Mouse (Mus musculus) heart, adult 8-10 months (tissue): Measurements from ENCODE around the gene Mapk12. TPM values are rescaled to one million over a fixed set of nuclear protein-coding genes. Genes with fewer than 3 reads are reported as not detected.

Experiments used
- DNase-seq: peaks from one replicate; pipeline ENCODE4 v3.0.0; 2022; ENCODE audit warnings: low spot score
- total RNA-seq, 4 experiments: library from RNA; stranded (reverse); gene quantifications; 2 replicates each; pipeline ENCODE4 v1.2.4; 2022

Gene Mapk12
- total RNA-seq, 4 experiments from 2014 or later = 21.1 to 31.4 (median 28.0) TPM

DNA sequence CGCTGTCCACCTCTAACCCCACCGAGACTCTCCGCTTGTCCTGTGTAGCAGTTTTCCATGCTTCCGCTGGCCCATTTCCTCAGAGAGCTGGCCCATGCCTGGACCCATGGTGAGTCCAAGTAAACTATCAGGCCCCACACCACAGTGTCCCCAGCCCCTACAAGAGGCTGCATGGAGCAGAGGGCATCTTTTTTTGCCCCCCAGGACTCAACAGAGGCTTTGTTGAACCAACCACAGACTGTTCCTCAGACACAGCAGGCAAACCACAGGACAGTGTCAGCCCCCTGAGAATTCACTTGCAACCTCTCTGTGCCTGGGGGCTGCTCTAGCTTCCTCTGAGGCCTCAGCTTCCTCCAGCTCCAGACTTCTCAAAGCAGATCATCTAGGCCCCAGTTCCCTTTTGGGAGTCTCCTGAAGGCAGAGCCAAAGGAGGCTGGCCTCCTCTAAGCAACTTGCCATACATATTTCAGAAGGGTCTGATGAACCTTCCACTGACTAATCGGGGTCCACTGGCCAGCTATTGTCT is 31.1 kb upstream of the Mapk12 start:
- no peak for DNase-seq

DNA sequence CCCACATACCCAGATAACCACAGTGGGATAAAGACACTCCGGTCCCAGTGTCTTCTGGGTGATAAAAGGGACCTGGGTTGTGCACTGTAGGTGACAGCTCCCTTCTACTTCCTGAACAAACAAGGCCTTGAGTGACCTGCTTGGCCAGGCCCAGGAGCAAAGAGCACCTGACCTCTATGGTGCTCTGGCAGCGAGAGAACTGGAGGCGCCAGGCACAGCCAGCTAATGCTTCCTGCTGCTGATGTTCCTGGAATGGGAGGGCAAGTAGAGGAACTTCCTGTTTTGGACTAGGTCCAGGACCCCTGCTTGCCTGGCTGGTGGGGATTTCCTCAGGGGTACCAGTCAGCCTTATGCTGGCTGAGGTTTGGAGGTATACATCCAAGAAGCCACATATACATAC is 29.6 kb upstream of the Mapk12 start:
- DNase-seq = no peak

DNA sequence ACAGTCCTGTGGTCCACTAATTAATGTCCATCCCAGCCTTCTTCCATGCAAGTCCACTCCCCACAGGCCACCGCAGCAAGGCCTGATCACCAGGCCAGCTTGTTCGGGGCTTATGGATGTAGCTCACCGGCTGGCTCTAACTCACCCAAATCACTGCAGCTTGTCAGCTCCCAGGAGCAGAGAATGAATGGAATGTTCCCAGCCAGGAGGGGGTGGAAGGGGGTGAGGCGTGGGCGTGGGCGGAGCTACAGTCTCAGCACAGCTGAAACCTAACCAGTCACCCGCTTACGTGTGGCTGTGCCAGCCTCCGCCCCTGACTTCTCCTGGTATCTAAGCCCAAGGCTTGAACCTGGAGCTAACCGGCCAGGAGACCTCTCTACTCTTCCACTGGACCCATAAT is 28.9 kb upstream of the Mapk12 start:
- DNase-seq = peak; percentile 82

DNA sequence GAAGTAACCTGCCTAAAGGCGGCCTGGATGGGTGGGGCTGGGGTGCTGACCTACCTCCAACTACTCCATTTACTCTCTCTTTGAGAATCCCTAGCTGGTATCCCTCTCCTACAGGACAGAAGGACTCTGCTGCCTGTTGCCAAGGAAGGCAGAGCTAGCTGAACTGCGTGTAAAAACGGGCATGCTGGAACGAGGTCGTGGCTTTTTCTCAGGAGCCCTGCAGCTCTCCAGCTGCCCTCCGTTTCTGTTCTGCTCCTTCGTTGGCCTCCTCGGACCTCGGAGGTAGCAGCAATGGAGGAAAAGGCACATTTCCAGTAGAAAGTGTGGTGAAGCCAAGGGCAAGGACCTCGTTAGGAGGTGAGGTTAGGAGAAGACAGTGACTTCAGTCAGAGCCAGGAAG is 28.4 kb upstream of the Mapk12 start:
- no peak for DNase-seq

DNA sequence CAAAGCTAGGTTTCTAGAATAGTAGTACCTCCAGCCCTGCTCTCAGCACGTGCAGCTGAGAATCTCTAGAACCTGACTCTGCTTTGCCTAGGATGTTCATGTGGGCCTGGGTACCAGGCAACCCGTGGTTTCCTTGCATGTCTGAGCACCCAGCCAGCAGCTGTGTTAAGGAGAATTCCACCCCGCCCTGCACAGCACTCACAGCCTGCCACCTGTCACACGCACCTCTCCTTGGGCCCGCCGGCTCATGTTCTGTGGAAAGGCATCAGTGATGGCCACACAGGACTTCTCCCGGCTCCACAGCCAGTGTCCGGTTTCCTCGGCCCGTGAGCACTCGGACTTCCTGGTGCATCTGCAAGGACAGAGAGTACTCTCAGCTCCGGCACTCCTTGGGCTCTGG is 25.0 kb upstream of the Mapk12 start:
- DNase-seq = no peak

DNA sequence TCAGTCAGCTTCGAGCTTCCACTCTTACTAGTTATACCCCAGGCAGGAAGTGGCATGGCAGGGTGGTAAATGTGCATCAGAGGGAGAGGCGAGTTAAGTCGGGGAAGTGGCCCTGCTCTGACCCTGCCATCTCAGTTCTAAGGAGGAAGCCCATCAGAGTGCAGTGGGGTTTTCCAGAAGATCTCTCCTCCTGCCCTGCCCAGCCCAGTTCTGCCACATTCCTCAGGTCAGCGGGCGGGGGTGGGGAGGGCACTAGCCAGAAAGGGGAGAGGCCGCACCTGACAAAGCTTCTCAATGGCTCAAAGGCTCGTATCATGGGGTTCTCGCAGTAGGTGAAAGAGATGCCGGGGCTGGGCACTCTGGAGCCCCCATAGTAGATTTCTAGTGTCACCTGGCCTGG is 20.9 kb upstream of the Mapk12 start:
- DNase-seq = no peak

DNA sequence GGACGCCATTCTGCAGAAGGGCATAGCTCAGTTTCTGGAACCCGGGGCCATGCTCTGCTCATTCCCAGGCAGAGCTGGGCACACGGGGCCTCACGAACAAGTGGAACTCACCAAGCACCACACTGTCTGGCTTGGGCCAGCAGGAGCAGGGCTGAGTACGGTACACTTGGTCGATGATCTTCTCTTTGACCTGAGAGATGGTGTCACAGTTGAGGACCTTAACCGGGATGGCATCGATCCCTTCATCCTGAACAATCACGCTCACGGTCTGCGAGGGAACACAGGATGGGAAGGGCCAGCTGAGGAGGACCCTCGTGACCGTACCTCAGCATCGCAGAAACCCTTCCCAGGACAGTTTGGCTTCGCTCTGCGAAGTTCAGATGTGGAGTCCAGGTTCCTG is 18.0 kb upstream of the Mapk12 start:
- no peak for DNase-seq

DNA sequence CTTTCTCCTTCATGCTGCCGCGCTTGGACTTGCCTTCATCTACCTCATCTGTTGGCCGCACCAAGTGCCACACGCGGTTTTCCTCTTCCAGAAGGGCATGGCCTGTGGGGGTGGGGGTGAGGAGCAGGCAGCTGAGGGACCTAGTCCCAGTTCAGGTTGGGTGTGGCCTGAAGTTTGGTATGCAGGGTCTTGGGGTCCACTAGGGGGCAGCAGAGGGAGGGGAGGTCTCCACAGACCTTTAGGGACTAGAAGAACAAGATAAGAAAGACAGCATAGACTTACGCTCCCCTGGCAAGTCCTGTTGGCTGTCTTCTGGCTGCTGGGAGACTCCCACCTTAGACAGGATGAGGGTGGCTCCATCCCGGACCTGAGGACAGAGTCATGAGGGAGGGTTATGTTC is 17.5 kb upstream of the Mapk12 start:
- DNase-seq = peak; percentile 67

DNA sequence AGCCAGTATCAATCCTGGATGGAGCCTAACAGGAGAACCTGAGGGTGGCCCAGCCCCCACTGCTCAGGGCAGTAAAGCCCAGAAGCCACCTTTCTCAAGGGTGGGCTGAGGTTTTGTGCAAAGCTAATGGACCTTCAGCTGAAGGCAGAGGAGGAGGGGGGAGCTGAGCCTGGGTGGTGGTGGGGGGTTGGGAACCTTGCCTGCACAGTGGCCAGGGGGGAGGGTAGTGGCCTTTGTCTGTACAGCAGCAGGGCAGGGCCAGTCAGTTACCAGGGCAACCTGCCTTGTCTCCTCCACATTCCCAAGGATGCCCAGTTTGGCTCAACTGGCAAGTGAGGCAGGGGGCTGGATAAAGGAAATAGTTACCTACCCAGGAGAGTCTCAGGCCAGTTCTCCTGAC is 11.8 kb upstream of the Mapk12 start:
- no peak for DNase-seq

DNA sequence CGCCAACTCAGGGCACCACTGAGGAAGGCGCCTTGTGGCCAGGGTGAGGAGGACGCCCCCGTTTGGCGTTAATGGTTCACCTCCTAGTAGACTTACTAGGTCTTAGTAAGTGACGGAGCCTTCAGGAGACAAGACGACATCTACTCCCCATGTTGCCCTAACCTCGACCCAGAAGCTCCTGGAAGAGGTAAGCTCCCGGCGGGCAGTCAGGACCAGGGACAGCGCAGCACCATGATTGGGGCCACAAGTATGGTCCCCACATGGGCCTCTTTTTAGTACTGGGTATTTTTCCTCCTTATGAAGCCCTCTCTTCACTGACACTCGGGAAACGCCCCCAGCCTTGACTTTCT is 9.5 kb upstream of the Mapk12 start:
- no peak for DNase-seq

DNA sequence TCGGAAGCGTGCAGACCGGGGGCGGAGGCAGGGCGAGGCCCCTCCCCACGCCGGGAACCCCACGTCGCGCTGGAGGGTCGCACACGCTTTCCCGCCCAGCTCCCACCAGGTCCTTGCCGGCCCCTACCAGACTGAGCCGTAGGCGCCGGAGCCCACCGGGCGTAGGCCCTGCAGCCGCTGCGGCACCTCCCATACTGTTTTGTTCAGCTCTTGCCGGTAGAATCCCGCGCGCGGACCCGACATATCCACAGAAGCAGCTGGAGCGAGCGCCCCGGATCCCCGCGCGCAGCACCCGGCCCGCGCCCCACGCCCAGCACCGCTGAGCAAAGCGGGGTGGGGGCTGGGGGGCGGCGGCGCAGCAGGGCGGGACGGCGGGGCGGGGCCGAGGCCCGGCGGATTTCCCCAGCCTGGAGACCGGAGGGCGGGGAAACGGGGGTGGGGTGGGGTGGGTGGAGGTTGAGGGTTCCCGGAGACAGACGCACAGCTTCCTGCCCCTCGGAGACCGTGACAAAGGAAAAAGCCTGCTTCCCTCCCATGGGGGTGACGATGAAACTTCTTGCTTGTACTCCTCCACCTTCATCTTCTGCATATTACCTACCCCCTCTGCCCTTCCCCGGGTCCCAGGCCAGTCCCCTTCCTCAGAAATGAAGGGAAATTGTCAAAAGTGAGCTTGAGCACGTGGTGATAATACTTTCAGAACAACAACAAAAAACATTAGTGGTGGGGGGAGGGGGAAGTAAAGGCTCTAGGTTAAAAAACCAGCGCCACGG is 9.0 kb upstream of the Mapk12 start, which contains the start of gene Mapk11:
Gene Mapk11, minus strand, starts transcription at position 358 of the 770 bp plus-strand sequence.
- DNase-seq = peak; percentile 50

DNA sequence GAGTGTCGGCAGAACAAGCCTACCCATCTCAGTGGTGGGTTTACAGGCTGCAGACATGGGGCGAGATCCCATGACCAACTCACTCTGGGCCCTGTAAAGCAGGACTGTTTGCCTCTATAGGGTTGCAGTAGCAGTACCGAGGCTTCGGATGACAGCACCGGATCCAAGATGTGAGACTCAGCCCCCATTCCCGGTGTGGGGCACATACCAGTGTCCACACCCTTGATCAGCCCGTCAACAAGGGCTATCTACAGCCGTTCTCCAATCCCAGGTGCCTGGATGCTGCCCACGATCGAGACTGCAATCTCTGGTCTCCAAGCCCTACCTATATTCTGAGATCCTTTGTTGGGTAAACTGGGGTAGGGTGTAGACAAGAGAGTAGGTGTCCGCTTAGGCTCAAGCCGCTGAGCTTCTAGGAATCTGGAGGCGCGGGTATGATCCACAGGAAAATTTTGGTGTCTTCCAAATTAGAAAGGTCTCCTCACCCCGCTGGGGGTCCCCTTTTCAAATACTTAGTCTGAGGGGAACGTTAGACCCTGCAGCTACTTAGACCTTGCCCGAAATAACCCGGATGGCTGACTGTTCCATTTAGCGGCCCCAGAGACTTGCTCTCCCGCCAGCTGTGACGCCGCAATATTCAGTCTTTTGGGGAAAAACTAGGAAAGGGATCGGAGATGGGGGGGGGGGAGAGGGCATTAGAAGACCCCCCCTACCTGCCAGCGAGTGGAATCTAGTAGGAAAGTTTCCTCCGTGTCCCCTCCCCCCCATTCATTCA is 8.2 kb upstream of the Mapk12 start:
- no peak for DNase-seq

DNA sequence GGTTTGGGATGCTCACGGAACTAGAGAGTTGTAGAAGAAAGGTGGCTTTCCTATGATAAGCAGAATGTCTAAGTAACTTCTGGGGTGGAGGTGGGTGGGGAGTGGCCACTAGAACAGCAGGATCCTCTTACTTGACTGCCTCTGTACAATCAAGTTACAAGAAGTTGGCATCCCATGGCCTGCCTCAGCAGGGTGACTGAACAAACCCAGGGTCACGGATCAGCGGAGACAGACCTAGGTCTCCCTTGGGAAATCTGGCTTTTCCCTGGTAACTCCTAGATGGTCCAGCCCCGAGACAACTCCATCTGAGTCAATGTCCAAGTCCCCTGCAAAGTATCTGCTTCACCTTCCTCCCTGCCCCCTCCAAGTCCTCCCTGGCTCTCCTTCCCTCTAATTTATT is 7.4 kb upstream of the Mapk12 start:
- DNase-seq = no peak

DNA sequence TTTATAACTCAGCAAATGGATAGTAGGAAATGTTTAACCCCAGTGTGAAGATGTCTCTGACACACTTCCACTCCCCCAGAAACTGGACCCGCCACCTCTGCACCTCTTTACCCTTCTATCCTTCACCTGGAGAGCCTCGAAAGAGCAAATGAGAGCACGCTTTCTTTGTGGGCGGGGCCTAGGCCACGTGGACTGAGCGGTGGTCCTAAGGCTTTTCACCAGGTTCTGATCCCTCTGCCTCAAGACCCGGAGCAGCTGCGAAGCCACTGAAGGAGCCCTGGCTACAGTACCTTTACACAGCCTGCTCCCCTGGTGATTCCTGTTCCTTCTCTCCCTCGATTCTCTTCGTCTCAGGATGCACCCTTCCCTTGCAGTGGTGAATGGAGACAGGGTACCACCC is 7.0 kb upstream of the Mapk12 start:
- no peak for DNase-seq

DNA sequence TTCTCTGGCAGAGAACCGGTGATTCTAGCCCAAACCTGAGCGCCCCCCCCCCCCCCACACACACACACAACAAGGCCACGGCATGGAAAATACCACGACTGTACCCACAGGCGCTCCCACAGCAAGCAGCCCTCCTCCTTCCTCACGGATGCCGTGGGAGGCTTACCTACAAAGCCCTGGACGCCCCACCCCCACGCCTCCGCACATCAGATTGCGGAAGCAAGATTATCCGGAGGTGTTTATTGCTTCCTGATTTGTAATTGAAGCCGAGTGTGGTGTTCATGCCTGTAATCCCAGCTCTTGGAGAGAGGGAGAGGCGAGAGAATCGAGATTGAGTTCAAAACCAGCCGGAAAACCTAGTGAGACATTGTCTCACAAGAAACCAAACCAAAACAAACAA is 6.5 kb upstream of the Mapk12 start:
- no peak for DNase-seq

DNA sequence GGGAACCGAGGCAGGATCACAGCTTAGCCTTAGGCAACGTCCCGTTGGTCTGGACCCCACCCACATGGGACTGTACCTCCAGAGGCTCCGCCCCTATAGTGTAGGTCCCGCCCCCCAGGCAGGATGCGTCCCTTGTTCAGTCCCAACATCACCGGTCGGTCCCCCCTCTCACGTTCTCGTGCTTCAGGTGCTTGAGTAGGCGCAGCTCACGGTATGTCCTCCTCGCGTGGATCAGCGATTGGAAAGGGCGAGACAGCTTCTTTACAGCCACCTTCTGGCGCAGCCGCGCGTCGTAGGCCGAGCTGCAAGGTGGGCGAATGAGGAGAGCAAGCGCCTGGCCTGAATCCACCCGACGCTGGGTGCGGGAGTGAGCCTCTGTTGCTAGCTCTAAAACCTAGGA is 6.0 kb upstream of the Mapk12 start:
- DNase-seq = no peak

DNA sequence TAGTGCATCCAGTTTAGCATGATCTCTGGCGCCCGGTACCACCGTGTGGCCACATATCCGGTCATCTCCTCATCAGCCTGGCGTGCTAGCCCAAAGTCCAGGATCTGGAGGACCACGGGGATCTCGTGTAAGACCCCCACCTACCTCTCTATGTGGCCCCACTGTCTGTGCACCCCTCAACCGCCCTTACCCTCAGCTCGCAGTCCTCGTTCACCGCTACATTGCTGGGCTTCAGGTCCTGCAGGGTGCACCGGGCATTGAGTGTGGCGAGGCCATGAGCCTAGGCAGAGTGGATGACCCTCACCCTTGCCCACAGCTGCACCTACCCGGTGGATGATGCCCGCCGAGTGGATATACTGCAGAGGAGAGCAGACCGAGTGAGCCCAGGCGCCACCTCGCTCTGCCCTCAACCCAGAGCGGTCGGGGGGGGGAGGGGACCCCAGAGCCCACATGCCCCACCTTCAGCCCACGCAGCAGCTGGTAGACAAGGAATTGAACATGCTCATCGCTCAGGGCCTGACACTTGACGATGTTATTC is 5.4 kb upstream of the Mapk12 start:
- DNase-seq = no peak

DNA sequence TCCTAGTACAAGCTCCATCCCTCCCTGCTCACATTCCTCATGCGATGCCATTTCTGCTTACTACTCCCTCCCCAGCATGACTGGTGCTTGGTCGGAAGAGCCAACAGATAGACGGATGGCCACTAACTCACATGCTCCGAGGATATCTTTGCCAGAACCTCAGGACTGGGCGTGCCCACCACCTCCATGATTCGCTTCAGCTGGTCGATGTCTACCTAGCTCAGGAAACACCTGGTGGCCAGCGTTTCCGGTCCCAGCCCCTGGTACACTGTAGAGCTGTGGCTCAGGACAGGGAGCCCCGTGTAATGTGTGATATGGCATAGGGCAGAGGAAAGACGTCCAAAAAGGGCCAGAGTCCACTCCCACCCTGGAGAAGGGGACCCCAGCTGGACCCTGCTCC is 4.5 kb upstream of the Mapk12 start:
- DNase-seq = no peak

DNA sequence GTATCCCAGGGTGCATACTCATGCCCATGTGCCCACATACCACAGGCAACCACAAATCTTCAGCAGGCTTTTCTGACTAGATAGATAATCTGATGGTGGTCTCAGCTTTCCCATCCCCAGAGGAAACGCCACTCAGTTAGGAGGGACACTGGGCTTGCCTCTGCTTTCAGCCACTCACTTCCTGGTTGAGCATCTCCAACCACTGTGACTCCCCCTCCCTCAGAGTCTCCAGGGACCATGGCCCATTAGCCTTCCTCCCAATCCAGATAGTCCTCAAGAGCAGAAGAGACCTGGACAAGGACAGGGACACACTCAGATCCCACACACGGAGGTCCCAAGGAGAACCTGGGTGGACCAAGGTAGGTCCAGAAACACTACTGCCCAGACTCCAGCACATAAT is 2.6 kb upstream of the Mapk12 start:
- DNase-seq = no peak

DNA sequence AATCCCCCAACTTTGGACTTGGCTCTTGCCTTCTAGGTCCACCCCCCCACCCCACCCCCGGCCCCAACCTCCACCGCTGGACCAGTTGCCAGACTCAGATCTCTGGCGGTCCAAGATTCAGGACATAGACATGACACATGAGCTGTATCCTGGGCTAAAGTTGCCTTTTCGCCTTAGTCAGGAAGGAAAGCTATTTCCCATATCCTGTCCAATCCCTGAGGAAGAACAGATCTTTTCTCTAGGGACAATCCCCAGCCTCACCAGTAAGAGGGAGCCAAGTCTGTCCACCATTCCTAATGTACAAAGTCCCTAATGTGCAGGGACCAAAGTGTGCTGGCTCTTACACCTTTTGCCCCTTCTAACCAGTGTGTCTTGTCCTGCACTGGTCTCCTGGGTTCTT is 1.4 kb upstream of the Mapk12 start:
- DNase-seq = peak; percentile 61

DNA sequence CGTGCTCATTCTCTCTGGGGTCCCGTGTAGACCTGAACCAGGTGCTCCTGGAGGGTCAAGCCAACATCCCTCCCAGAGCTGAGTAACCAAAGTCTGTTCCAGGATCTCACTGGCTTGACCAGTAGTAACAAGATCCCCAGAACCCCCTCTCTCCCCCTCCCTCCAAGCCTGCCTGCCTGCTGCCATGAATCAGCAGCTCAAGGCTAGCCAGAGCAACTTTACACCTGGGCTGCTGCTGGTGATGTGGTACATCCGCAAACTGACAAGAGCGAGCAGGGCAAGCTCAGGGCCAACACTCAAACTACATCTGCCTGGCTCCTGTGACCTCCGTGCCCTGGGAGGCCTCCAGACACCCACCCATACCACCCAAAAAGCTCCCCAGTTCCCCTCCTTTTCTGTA is 940 bp upstream of the Mapk12 start:
- no peak for DNase-seq

DNA sequence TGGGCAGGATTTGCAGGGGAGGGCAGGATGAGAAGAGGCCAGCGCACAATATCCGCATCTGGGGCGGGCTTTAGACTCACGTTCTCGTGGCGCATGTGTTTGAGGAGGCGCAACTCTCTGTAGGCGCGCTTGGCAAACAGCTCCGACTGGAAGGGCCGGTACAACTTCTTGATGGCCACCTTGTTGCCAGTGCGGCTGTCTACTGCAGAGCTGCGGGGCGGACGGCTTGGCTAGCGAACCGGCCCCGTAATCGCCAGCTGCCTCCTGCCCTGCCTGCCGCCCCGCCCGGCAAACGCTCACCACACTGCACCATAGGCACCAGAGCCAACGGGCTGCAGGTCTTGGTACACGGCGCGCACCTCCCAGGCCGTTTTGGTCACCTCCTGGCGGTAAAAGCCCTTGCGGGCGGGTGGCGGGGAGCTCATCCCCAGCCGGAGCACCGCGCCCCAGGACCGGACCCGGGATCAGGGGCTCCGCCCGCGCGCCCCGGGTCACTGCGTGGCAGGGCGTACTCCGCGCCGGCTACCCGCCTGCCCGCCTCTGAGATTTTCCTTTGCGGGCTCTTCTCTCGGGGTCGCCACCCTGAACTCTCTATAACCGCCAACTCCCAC is 350 bp downstream of the Mapk12 start:
- DNase-seq = peak; percentile 72
